Mouse (Mus musculus) fat pad, adult 2 months (tissue): ENCODE measurements at regions not wholly inside any gene's neighbourhood (a gene's known extent, or its start where the extent isn't known, plus 50 kb on each side); places are given as distances from the start of the nearest gene placed in this dataset.
A peak's percentile ranks its signal among the peaks of the same experiment; 100 is the strongest.
"Not testable (repeated sequence)": the region's sequence is repeated elsewhere in the genome, so short reads cannot be mapped to it uniquely, and the experiment has no call there.

Source experiments
- DNase-seq: peaks from one replicate; pipeline ENCODE4 v3.0.0-alpha.2; 2011; ENCODE audit warnings: low read depth, low spot score; ENCODE audit errors: extremely low read depth

GRCm38 (mm10) chr16:55523264-55523663 lies 225.5 kb upstream of the Zpld1 start:
- peak; percentile 81 for DNase-seq

- DNase-seq = no peak
Observed at GRCm38 (mm10) chr16:55522283-55522682, 224.5 kb upstream of the Zpld1 start.

GRCm38 (mm10) chr16:55521421-55521971 lies 223.7 kb upstream of the Zpld1 start:
- DNase-seq = no peak

- DNase-seq = no peak
Observed at GRCm38 (mm10) chr16:55520077-55520476, 222.3 kb upstream of the Zpld1 start.

- DNase-seq = no peak
Observed at GRCm38 (mm10) chr16:55519646-55520045, 221.9 kb upstream of the Zpld1 start.

GRCm38 (mm10) chr16:55516994-55517393 lies 219.2 kb upstream of the Zpld1 start:
- no peak for DNase-seq

GRCm38 (mm10) chr16:55515228-55515696 lies 217.5 kb upstream of the Zpld1 start:
- DNase-seq = no peak

GRCm38 (mm10) chr16:55514448-55515200 lies 216.8 kb upstream of the Zpld1 start:
- DNase-seq = no peak

- DNase-seq = no peak
Observed at GRCm38 (mm10) chr16:55504796-55505413, 207.1 kb upstream of the Zpld1 start.

GRCm38 (mm10) chr16:55504274-55504673 lies 206.5 kb upstream of the Zpld1 start:
- no peak for DNase-seq

GRCm38 (mm10) chr16:55503273-55503672 lies 205.5 kb upstream of the Zpld1 start:
- DNase-seq = no peak

GRCm38 (mm10) chr16:55499831-55500230 lies 202.0 kb upstream of the Zpld1 start:
- DNase-seq = not testable (repeated sequence)

- DNase-seq = no peak
Observed at GRCm38 (mm10) chr16:55495051-55495450, 197.3 kb upstream of the Zpld1 start.

- no peak for DNase-seq
Observed at GRCm38 (mm10) chr16:55494162-55494561, 196.4 kb upstream of the Zpld1 start.

GRCm38 (mm10) chr16:55492111-55492510 lies 194.3 kb upstream of the Zpld1 start:
- no peak for DNase-seq

- no peak for DNase-seq
Observed at GRCm38 (mm10) chr16:55484391-55484790, 186.6 kb upstream of the Zpld1 start.

- DNase-seq = no peak
Observed at GRCm38 (mm10) chr16:55480745-55481144, 183.0 kb upstream of the Zpld1 start.

GRCm38 (mm10) chr16:55480304-55480703 lies 182.5 kb upstream of the Zpld1 start:
- DNase-seq = no peak

GRCm38 (mm10) chr16:55476544-55477208 lies 178.9 kb upstream of the Zpld1 start:
- peak; percentile 1 for DNase-seq

- DNase-seq = no peak
Observed at GRCm38 (mm10) chr16:55474950-55475525, 177.3 kb upstream of the Zpld1 start.

GRCm38 (mm10) chr16:55471396-55471795 lies 173.6 kb upstream of the Zpld1 start:
- DNase-seq = no peak
